Mouse (Mus musculus) C2C12 (cell line): ENCODE results near the gene Hivep2. TPM values are rescaled to one million over a fixed set of nuclear protein-coding genes. Genes with fewer than 3 reads are reported as not detected.
A peak's percentile ranks its signal among the peaks of the same experiment; 100 is the strongest.

Source experiments
- H3K27me3 ChIP-seq: one replicate; pipeline ENCODE4 v1.6.1; 2011; ENCODE audit not compliant: control insufficient read depth, insufficient read depth, insufficient read length
- H3K36me3 ChIP-seq: one replicate; pipeline ENCODE4 v1.6.1; 2011; ENCODE audit not compliant: control insufficient read depth, insufficient read depth
- H3K4me3 ChIP-seq: one replicate; pipeline ENCODE4 v1.5.1; 2011; ENCODE audit warnings: mild to moderate bottlenecking, control low read depth; ENCODE audit not compliant: poor library complexity, insufficient read depth, severe bottlenecking
- H3K79me2 ChIP-seq: one replicate; pipeline ENCODE4 v1.6.1; 2011; ENCODE audit not compliant: control insufficient read depth, insufficient read depth
- H3K79me3 ChIP-seq: one replicate; pipeline ENCODE4 v1.6.1; 2011; ENCODE audit warnings: low read depth, control low read depth
- H3ac ChIP-seq: one replicate; pipeline ENCODE3; 2011; ENCODE audit warnings: low read depth; ENCODE audit not compliant: control insufficient read depth, insufficient read length
- CEBPB ChIP-seq: IDR thresholded peaks from one replicate; pipeline ENCODE4 v1.6.1; 2011; ENCODE audit warnings: low read depth, mild to moderate bottlenecking, control low read depth, moderate library complexity
- CTCF ChIP-seq: IDR thresholded peaks from one replicate; pipeline ENCODE4 v1.5.1; 2011; ENCODE audit not compliant: control insufficient read depth, insufficient read depth, insufficient read length
- FOSL1 ChIP-seq: IDR thresholded peaks from one replicate; pipeline ENCODE4 v1.8.0; 2011; ENCODE audit warnings: mild to moderate bottlenecking, low read length; ENCODE audit not compliant: poor library complexity, insufficient read depth, severe bottlenecking
- MAX ChIP-seq: IDR thresholded peaks from one replicate; pipeline ENCODE4 v1.6.1; 2011; ENCODE audit warnings: mild to moderate bottlenecking, control low read depth
- MYOD1 ChIP-seq: IDR thresholded peaks from one replicate; pipeline ENCODE4 v1.6.1; 2011; ENCODE audit warnings: low read depth; ENCODE audit not compliant: control insufficient read depth, insufficient read length
- MYOG ChIP-seq: IDR thresholded peaks from one replicate; pipeline ENCODE4 v1.6.1; 2011; ENCODE audit not compliant: control insufficient read depth, insufficient read length; ENCODE audit errors: extremely low read depth
- USF1 ChIP-seq: IDR thresholded peaks from one replicate; pipeline ENCODE4 v1.6.1; 2011; ENCODE audit warnings: low read depth, mild to moderate bottlenecking, control low read depth, moderate library complexity
- polyA plus RNA-seq: library from polyadenylated mRNA; unstranded; fragments of >200 nt; fragmentation: generic; extraction: Trizol; gene quantifications from one replicate; pipeline ENCODE4 v1.2.1, GENCODE M21; 2012; ENCODE audit warnings: missing spikeins

Gene Hivep2
- polyA plus RNA-seq, 1 experiment: 2.9 TPM

GRCm38 (mm10) chr10:13976267-13976666, 10.4 kb downstream of the Hivep2 start:
- Histone ChIP-seq H3K4me3 (no peak overlapping the region), H3K79me3 (no peaks in the 10 kb centered on the region), H3ac (no peak overlapping the region), H3K79me2 (peaks cover 14% of the 10 kb centered on the region), H3K36me3 (no peaks in the 10 kb centered on the region), H3K27me3 (no peaks in the 10 kb centered on the region)
- TF ChIP-seq CEBPB: no peak
- TF ChIP-seq USF1: no peak
- TF ChIP-seq MAX: no peak
- no peak for TF ChIP-seq MYOG
- no peak for TF ChIP-seq FOSL1
- no peak for TF ChIP-seq MYOD1
- TF ChIP-seq CTCF: no peak

GRCm38 (mm10) chr10:13982271-13982670, 16.4 kb downstream of the Hivep2 start:
- TF ChIP-seq CTCF (no peak), USF1 (no peak), MYOD1 (no peak), CEBPB (no peak), FOSL1 (no peak), MYOG (no peak), MAX (no peak)
- H3K79me2 ChIP-seq: peaks cover 6% of the 10 kb centered on the region
- H3K79me3 ChIP-seq: no peaks in the 10 kb centered on the region
- H3K27me3 ChIP-seq: no peaks in the 10 kb centered on the region
- no peaks in the 10 kb centered on the region for H3K36me3 ChIP-seq
- H3K4me3 ChIP-seq: no peak overlapping the region
- no peak overlapping the region for H3ac ChIP-seq

- TF ChIP-seq MYOG (no peak), CTCF (no peak), MAX (no peak), MYOD1 (no peak), USF1 (no peak), CEBPB (peak; percentile 78), FOSL1 (no peak)
- peak overlapping the region; percentile 97 for H3ac ChIP-seq
Measured at GRCm38 (mm10) chr10:13982769-13983381, 17.0 kb downstream of the Hivep2 start.

GRCm38 (mm10) chr10:13983631-13984030, 17.8 kb downstream of the Hivep2 start:
- Histone ChIP-seq H3ac (no peak overlapping the region), H3K4me3 (no peak overlapping the region), H3K27me3 (no peaks in the 10 kb centered on the region), H3K79me3 (no peaks in the 10 kb centered on the region), H3K79me2 (peaks cover 7% of the 10 kb centered on the region), H3K36me3 (no peaks in the 10 kb centered on the region)
- TF ChIP-seq MYOD1: no peak
- no peak for TF ChIP-seq MAX
- no peak for TF ChIP-seq CTCF
- no peak for TF ChIP-seq USF1

More at GRCm38 (mm10) chr10:13982769-13983381, 17.0 kb downstream of the Hivep2 start:
- Histone ChIP-seq H3K79me3 (no peaks in the 10 kb centered on the region), H3K36me3 (no peaks in the 10 kb centered on the region), H3K4me3 (peak overlapping the region; percentile 27), H3K79me2 (peaks cover 6% of the 10 kb centered on the region), H3K27me3 (no peaks in the 10 kb centered on the region)

GRCm38 (mm10) chr10:13984233-13984632, 18.4 kb downstream of the Hivep2 start:
- no peaks in the 10 kb centered on the region for H3K79me3 ChIP-seq
- H3K4me3 ChIP-seq: no peak overlapping the region
- no peaks in the 10 kb centered on the region for H3K27me3 ChIP-seq
- no peak overlapping the region for H3ac ChIP-seq
- no peak for TF ChIP-seq FOSL1
- TF ChIP-seq CEBPB: peak; percentile 67
- no peak for TF ChIP-seq USF1
- no peak for TF ChIP-seq CTCF
- peaks cover 12% of the 10 kb centered on the region for H3K79me2 ChIP-seq
- H3K36me3 ChIP-seq: no peaks in the 10 kb centered on the region

GRCm38 (mm10) chr10:13986539-13986938, 20.7 kb downstream of the Hivep2 start:
- peaks cover 4% of the 10 kb centered on the region for H3K36me3 ChIP-seq
- TF ChIP-seq MYOG: no peak
- TF ChIP-seq USF1: no peak
- TF ChIP-seq CEBPB: no peak
- no peak for TF ChIP-seq FOSL1
- no peak for TF ChIP-seq MYOD1
- TF ChIP-seq CTCF: no peak
- peaks cover 2% of the 10 kb centered on the region for H3K79me3 ChIP-seq
- H3K27me3 ChIP-seq: no peaks in the 10 kb centered on the region
- H3ac ChIP-seq: no peak overlapping the region
- no peak overlapping the region for H3K4me3 ChIP-seq
- peaks cover 12% of the 10 kb centered on the region for H3K79me2 ChIP-seq
